Mouse (Mus musculus) liver, embryonic 11.5 days (tissue): ENCODE measurements around the gene Pla2g3. TPM values are rescaled to one million over a fixed set of nuclear protein-coding genes. Genes with fewer than 3 reads are reported as not detected.

ENCODE experiments used
- ATAC-seq: fragments of 200-750 bp; cut with Nextera tagmentation; replicated peaks from 2 replicates; pipeline ENCODE4 v1.8.0; 2017; ENCODE audit warnings: moderate number of reproducible peaks, mild to moderate bottlenecking, moderate TSS enrichment, moderate library complexity; ENCODE audit not compliant: low FRiP score
- DNase-seq: peaks from one replicate; pipeline ENCODE4 v3.0.0-alpha.2; 2017; ENCODE audit warnings: low spot score
- H3K27ac ChIP-seq: fragments of 300-500 bp; sonication (generic); 2 replicates; pipeline ENCODE4 v1.5.1; 2014; ENCODE audit warnings: mild to moderate bottlenecking, low read depth, low read length, control low read depth
- H3K27me3 ChIP-seq: fragments of 300-500 bp; sonication (generic); replicated peaks from 2 replicates; pipeline ENCODE4 v1.6.1; 2014; ENCODE audit warnings: low read length, mixed read lengths; ENCODE audit not compliant: control insufficient read depth, insufficient read depth
- H3K36me3 ChIP-seq: fragments of 300-500 bp; sonication (generic); 2 replicates; pipeline ENCODE4 v1.6.1; 2014; ENCODE audit warnings: mild to moderate bottlenecking, low read length, moderate library complexity, mixed read lengths; ENCODE audit not compliant: control insufficient read depth, insufficient read depth
- H3K4me1 ChIP-seq: fragments of 300-500 bp; sonication (generic); replicated peaks from 2 replicates; pipeline ENCODE4 v1.6.1; 2014; ENCODE audit warnings: low read length, mixed read lengths; ENCODE audit not compliant: control insufficient read depth, insufficient read depth
- H3K4me2 ChIP-seq: fragments of 300-500 bp; sonication (generic); 2 replicates; pipeline ENCODE4 v1.6.1; 2014; ENCODE audit warnings: mild to moderate bottlenecking, control low read depth, moderate library complexity
- H3K4me3 ChIP-seq: fragments of 300-500 bp; sonication (generic); 2 replicates; pipeline ENCODE4 v1.5.1; 2014; ENCODE audit warnings: low read depth, low read length, control low read depth
- H3K9ac ChIP-seq: fragments of 300-500 bp; sonication (generic); 2 replicates; pipeline ENCODE4 v1.6.1; 2014; ENCODE audit warnings: low read depth, low read length, control low read depth
- H3K9me3 ChIP-seq: fragments of 300-500 bp; sonication (generic); 2 replicates; pipeline ENCODE4 v1.6.1; 2016; ENCODE audit warnings: low read length, inconsistent platforms, mixed read lengths; ENCODE audit not compliant: control insufficient read depth
- WGBS: fragments of 180-500 bp; shearing (Covaris S2); extraction: QIAGEN DNeasy Blood & Tissue Kit; methylation state at CpG from one replicate; pipeline ENCODE4 v1.1.7; 2014; 5-methylcytosine and 5-hydroxymethylcytosine counted together
- polyA plus RNA-seq: library from polyadenylated mRNA; unstranded; fragments of >200 nt; fragmentation: Nextera tagmentation; extraction: Ambion mirVana; gene quantifications from 2 replicates; pipeline ENCODE4 v1.2.1, GENCODE M21; 2014

Gene Pla2g3
- polyA plus RNA-seq, 1 experiment from 2014 or later, result 0.27 TPM

GRCm38 (mm10) chr11:3536745-3537333 is 48.8 kb downstream of the Pla2g3 start:
- 94% methylated on average over 5 of the region's 5 CpGs for WGBS
- H3K9ac ChIP-seq, result no peak overlapping the region
- no peak overlapping the region for H3K4me3 ChIP-seq
- no peaks in the 10 kb centered on the region for H3K27me3 ChIP-seq
- peak overlapping the region; percentile 81; the same call in 1 of the 2 replicates for H3K4me2 ChIP-seq
- H3K9me3 ChIP-seq, result no peaks in the 10 kb centered on the region
- DNase-seq, result no peak
- peaks cover 7% of the 10 kb centered on the region; the same call in 1 of the 2 replicates for H3K36me3 ChIP-seq
- peaks cover 19% of the 10 kb centered on the region for H3K4me1 ChIP-seq
- no peak for ATAC-seq
- no peak overlapping the region for H3K27ac ChIP-seq

GRCm38 (mm10) chr11:3537711-3538110 is 49.6 kb downstream of the Pla2g3 start:
- Histone ChIP-seq H3K27ac (no peak overlapping the region), H3K4me2 (peak overlapping the region; percentile 76), H3K9me3 (no peaks in the 10 kb centered on the region), H3K27me3 (no peaks in the 10 kb centered on the region), H3K36me3 (peaks cover 2% of the 10 kb centered on the region; the same call in 1 of the 2 replicates), H3K4me1 (peaks cover 19% of the 10 kb centered on the region), H3K9ac (no peak overlapping the region), H3K4me3 (peak overlapping the region; percentile 55; the same call in 1 of the 2 replicates)
- no peak for DNase-seq
- ATAC-seq, result no peak
- 82% methylated on average over 3 of the region's 3 CpGs for WGBS

GRCm38 (mm10) chr11:3538341-3538740 is 50.3 kb downstream of the Pla2g3 start:
- no peaks in the 10 kb centered on the region for H3K9me3 ChIP-seq
- ATAC-seq, result no peak
- H3K36me3 ChIP-seq, result no peaks in the 10 kb centered on the region; the same call in 1 of the 2 replicates
- H3K27ac ChIP-seq, result no peak overlapping the region
- peak overlapping the region; percentile 55 for H3K4me3 ChIP-seq
- H3K9ac ChIP-seq, result peak overlapping the region; percentile 61
- peaks cover 19% of the 10 kb centered on the region for H3K4me1 ChIP-seq
- no peaks in the 10 kb centered on the region for H3K27me3 ChIP-seq
- DNase-seq, result no peak
- WGBS, result 56% methylated on average over 4 of the region's 4 CpGs
- peak overlapping the region; percentile 76 for H3K4me2 ChIP-seq

- no peak overlapping the region for H3K27ac ChIP-seq
- H3K9me3 ChIP-seq, result no peaks in the 10 kb centered on the region
- no peaks in the 10 kb centered on the region for H3K36me3 ChIP-seq
- peaks cover 19% of the 10 kb centered on the region for H3K4me1 ChIP-seq
- no peaks in the 10 kb centered on the region for H3K27me3 ChIP-seq
- H3K9ac ChIP-seq, result peak overlapping the region; percentile 61
- H3K4me3 ChIP-seq, result peak overlapping the region; percentile 55
- 3% methylated on average over 33 of the region's 33 CpGs for WGBS
- H3K4me2 ChIP-seq, result peak overlapping the region; percentile 76
- peak; percentile 82 for DNase-seq
- peak; percentile 89 for ATAC-seq
Observed at GRCm38 (mm10) chr11:3539111-3539825, 51.2 kb downstream of the Pla2g3 start.

- Histone ChIP-seq H3K4me2 (peak overlapping the region; percentile 76), H3K36me3 (no peaks in the 10 kb centered on the region), H3K9ac (no peak overlapping the region), H3K27ac (no peak overlapping the region), H3K4me3 (peak overlapping the region; percentile 55), H3K4me1 (peaks cover 19% of the 10 kb centered on the region), H3K9me3 (no peaks in the 10 kb centered on the region), H3K27me3 (no peaks in the 10 kb centered on the region)
- WGBS, result 67% methylated on average over 4 of the region's 4 CpGs
- DNase-seq, result no peak
- ATAC-seq, result no peak
Observed at GRCm38 (mm10) chr11:3539826-3540196, 51.7 kb downstream of the Pla2g3 start.

GRCm38 (mm10) chr11:3540451-3541085 is 52.5 kb downstream of the Pla2g3 start, which contains the start of gene Smtn:
Gene Smtn (minus strand): TSS chr11:3540612.
- no peaks in the 10 kb centered on the region for H3K9me3 ChIP-seq
- H3K4me1 ChIP-seq, result peaks cover 17% of the 10 kb centered on the region
- no peaks in the 10 kb centered on the region for H3K27me3 ChIP-seq
- H3K27ac ChIP-seq, result no peak within 1 kb of the TSS
- ATAC-seq (no peak), DNase-seq (no peak)
- H3K36me3 ChIP-seq, result no peaks in the 10 kb centered on the region
- 0 out of 2 replicates have a peak within 1 kb of the TSS, but pooled peaks have one; percentile 22 for H3K9ac ChIP-seq
- H3K4me3 ChIP-seq, result peak within 1 kb of the TSS; percentile 55
- WGBS, result 85% methylated on average over 23 of the region's 23 CpGs
- peak within 1 kb of the TSS; percentile 76 for H3K4me2 ChIP-seq

- H3K27me3 ChIP-seq, result no peaks in the 10 kb centered on the region
- no peak for ATAC-seq
- no peak for DNase-seq
- no peak overlapping the region for H3K9ac ChIP-seq
- 66% methylated on average over 3 of the region's 3 CpGs for WGBS
- no peak overlapping the region for H3K27ac ChIP-seq
- H3K36me3 ChIP-seq, result no peaks in the 10 kb centered on the region
- no peak overlapping the region for H3K4me2 ChIP-seq
- peaks cover 9% of the 10 kb centered on the region for H3K4me1 ChIP-seq
- no peak overlapping the region for H3K4me3 ChIP-seq
- no peaks in the 10 kb centered on the region for H3K9me3 ChIP-seq
Observed at GRCm38 (mm10) chr11:3541932-3542331, 53.8 kb downstream of the Pla2g3 start.

- H3K27me3 ChIP-seq, result no peaks in the 10 kb centered on the region
- H3K4me1 ChIP-seq, result peaks cover 4% of the 10 kb centered on the region; the same call in 1 of the 2 replicates
- no peak overlapping the region for H3K4me2 ChIP-seq
- 51% methylated on average over 5 of the region's 5 CpGs for WGBS
- H3K9ac ChIP-seq, result no peak overlapping the region
- no peak overlapping the region for H3K4me3 ChIP-seq
- ATAC-seq (no peak), DNase-seq (no peak)
- no peaks in the 10 kb centered on the region for H3K9me3 ChIP-seq
- no peaks in the 10 kb centered on the region for H3K36me3 ChIP-seq
- no peak overlapping the region for H3K27ac ChIP-seq
Observed at GRCm38 (mm10) chr11:3543001-3543400, 54.9 kb downstream of the Pla2g3 start.
